ENCODE assay signal across 27 mouse cellular contexts in genomic region chr4:137274304-137274703, GRCm38 (mm10). TPM values are rescaled to one million over a fixed set of nuclear protein-coding genes. Genes with fewer than 3 reads are reported as not detected.
DNase-seq lines count a peak whose midpoint lies in the region; ATAC-seq and TF ChIP-seq lines count a peak whose summit lies in the region.
"Had no signal": no experiment of that assay in that cellular context is flagged by ENCODE, and none has a peak within 500 bp of the region (broad histone marks: within the 10 kb centered on the region; RNA-seq: fewer than 3 reads in every experiment).

No protein-coding gene starts in this region.

- no peak overlapping the region for H3K4me2 ChIP-seq in heart, embryonic 11.5 days
- no peak overlapping the region for H3K4me2 ChIP-seq in lung, embryonic 14.5 days
- H3K4me2 ChIP-seq in liver, postnatal 0 days (ENCODE audit: low read depth, low read length), result no peak overlapping the region
- H3K4me2 ChIP-seq: embryonic facial prominence, embryonic 12.5 days; forebrain, embryonic 13.5 days; hindbrain, embryonic 15.5 days; limb, embryonic 13.5 days; liver, embryonic 12.5 days; midbrain, embryonic 15.5 days; neural tube, embryonic 15.5 days had no signal

- no peak for TF ChIP-seq EP300 in MEL (IDR thresholded peaks at IDR 0.05; ENCODE audit: low read depth in 1 of 2, low read length in 2 of 2)
- TF ChIP-seq EP300 in liver, postnatal 0 days (IDR thresholded peaks at IDR 0.05; ENCODE audit: low read depth), result no peak

- H3K36me3 ChIP-seq in heart, embryonic 11.5 days (ENCODE audit: control insufficient read depth, insufficient read depth, low read length), result no peaks in the 10 kb centered on the region
- no peaks in the 10 kb centered on the region for H3K36me3 ChIP-seq in lung, embryonic 14.5 days (ENCODE audit: insufficient read depth)
- H3K36me3 ChIP-seq in MEL (ENCODE audit: control insufficient read depth in 1 of 2, insufficient read depth in 2 of 2, low read length in 2 of 2), result peaks cover 0 to 3% of the 10 kb centered on the region in 2 experiments; a peak in 1 of 4 replicates
- H3K36me3 ChIP-seq in liver, postnatal 0 days (replicated peaks; ENCODE audit: insufficient read depth, low read length), result no peaks in the 10 kb centered on the region
- H3K36me3 ChIP-seq: embryonic facial prominence, embryonic 12.5 days; hindbrain, embryonic 15.5 days; limb, embryonic 13.5 days; liver, embryonic 12.5 days; midbrain, embryonic 15.5 days; neural tube, embryonic 15.5 days had no signal

- H3K27me3 ChIP-seq in heart, embryonic 11.5 days (ENCODE audit: control insufficient read depth, insufficient read depth, low read length), result peaks cover 45% of the 10 kb centered on the region
- peaks cover 45% of the 10 kb centered on the region for H3K27me3 ChIP-seq in lung, embryonic 14.5 days (ENCODE audit: insufficient read depth, low read length)
- no peaks in the 10 kb centered on the region for H3K27me3 ChIP-seq in MEL (ENCODE audit: control insufficient read depth in 1 of 2, insufficient read depth in 2 of 2, low read length in 2 of 2)
- peaks cover 39% of the 10 kb centered on the region for H3K27me3 ChIP-seq in liver, postnatal 0 days (ENCODE audit: insufficient read depth, low read length)

- no peak for TF ChIP-seq POLR2A in MEL (IDR thresholded peaks at IDR 0.05; ENCODE audit: control insufficient read depth in 1 of 2, insufficient read depth in 1 of 2, low read depth in 1 of 2, low read length in 2 of 2, poor library complexity in 1 of 2)

- no peak for TF ChIP-seq RAD21 in MEL (IDR thresholded peaks at IDR 0.05; ENCODE audit: low read depth, low read length)

- H3K9me3 ChIP-seq in heart, embryonic 11.5 days (replicated peaks; ENCODE audit: control insufficient read depth, low read length), result no peaks in the 10 kb centered on the region
- no peaks in the 10 kb centered on the region for H3K9me3 ChIP-seq in lung, embryonic 14.5 days (ENCODE audit: low read depth, low read length)
- no peaks in the 10 kb centered on the region for H3K9me3 ChIP-seq in MEL (replicated peaks; ENCODE audit: insufficient read depth, low read length)
- no peaks in the 10 kb centered on the region for H3K9me3 ChIP-seq in liver, postnatal 0 days (ENCODE audit: low read length)
- H3K9me3 ChIP-seq: embryonic facial prominence, embryonic 12.5 days; forebrain, embryonic 13.5 days; hindbrain, embryonic 15.5 days; limb, embryonic 13.5 days; liver, embryonic 12.5 days; megakaryocyte, embryonic 14.5 days; midbrain, embryonic 15.5 days; neural tube, embryonic 15.5 days had no signal

- DNase-seq in heart, adult 9 months (ENCODE audit: low spot score in 2 of 2), result no peak
- peak; percentile 30 for DNase-seq in lung, embryonic 14.5 days
- no peak for DNase-seq in lung, postnatal 10 days
- DNase-seq in MEL (ENCODE audit: low read depth, low spot score) (peak; percentile 37), MEL-GATA-1-ER (ENCODE audit: extremely low read depth, low read depth) (peak; percentile 15)
- no peak for DNase-seq in liver, postnatal 0 days
- DNase-seq: adrenal gland, postnatal 14 days; cerebellum, adult 8-10 months; cerebellum, postnatal 36 days; gastrocnemius, adult 2 months; heart, postnatal 4 days; layer of hippocampus, adult 9-11 months; lung, adult 2 months; lung, postnatal 36 days; right cerebral cortex, postnatal 14 days; thymus, postnatal 14 days had no signal

- ATAC-seq in heart, embryonic 11.5 days (replicated peaks; ENCODE audit: insufficient number of reproducible peaks, low FRiP score, low TSS enrichment), result no peak
- no peak for ATAC-seq in lung, embryonic 14.5 days (ENCODE audit: insufficient read depth)
- no peak for ATAC-seq in liver, postnatal 0 days
- ATAC-seq: forebrain, embryonic 13.5 days; liver, embryonic 12.5 days; midbrain, embryonic 15.5 days had no signal

- H3K4me3 ChIP-seq in heart, embryonic 11.5 days (ENCODE audit: low read depth, low read length), result no peak overlapping the region
- H3K4me3 ChIP-seq in lung, embryonic 14.5 days (ENCODE audit: low read depth, low read length), result no peak overlapping the region
- H3K4me3 ChIP-seq in MEL (ENCODE audit: control insufficient read depth in 1 of 2, insufficient read depth in 1 of 2, low read depth in 2 of 2, low read length in 2 of 2), result no peak overlapping the region
- no peak overlapping the region for H3K4me3 ChIP-seq in liver, postnatal 0 days (ENCODE audit: low read depth, low read length)
- H3K4me3 ChIP-seq: embryonic facial prominence, embryonic 12.5 days; erythroblast, embryonic 14.5 days; forebrain, embryonic 13.5 days; gastrocnemius, adult 2 months; hindbrain, embryonic 15.5 days; limb, embryonic 13.5 days; liver, embryonic 12.5 days; megakaryocyte, embryonic 14.5 days; midbrain, embryonic 15.5 days; myocyte; neural tube, embryonic 15.5 days had no signal

- H3K4me1 ChIP-seq in heart, embryonic 11.5 days (ENCODE audit: control insufficient read depth, insufficient read depth, low read length), result peaks cover 27% of the 10 kb centered on the region
- H3K4me1 ChIP-seq in lung, embryonic 14.5 days (ENCODE audit: insufficient read depth), result no peaks in the 10 kb centered on the region
- H3K4me1 ChIP-seq in MEL (ENCODE audit: control insufficient read depth in 1 of 2, insufficient read depth in 2 of 2, low read length in 2 of 2), result no peaks in the 10 kb centered on the region
- no peaks in the 10 kb centered on the region for H3K4me1 ChIP-seq in liver, postnatal 0 days (ENCODE audit: insufficient read depth)
- H3K4me1 ChIP-seq: megakaryocyte, embryonic 14.5 days had no signal

- 8% methylated on average over 6 of the region's 6 CpGs for WGBS in heart, embryonic 11.5 days (ENCODE audit: insufficient replicate concordance)
- WGBS in lung, embryonic 14.5 days, result 5% methylated on average over 6 of the region's 6 CpGs
- 11% methylated on average over 6 of the region's 6 CpGs for WGBS in liver, postnatal 0 days (ENCODE audit: insufficient replicate concordance)

- H3K9ac ChIP-seq in heart, embryonic 11.5 days (ENCODE audit: low read depth, low read length), result no peak overlapping the region
- H3K9ac ChIP-seq in lung, embryonic 14.5 days, result no peak overlapping the region
- no peak overlapping the region for H3K9ac ChIP-seq in MEL (ENCODE audit: control insufficient read depth, low read depth, low read length, poor library complexity, severe bottlenecking)
- no peak overlapping the region for H3K9ac ChIP-seq in liver, postnatal 0 days (replicated peaks)
- H3K9ac ChIP-seq: embryonic facial prominence, embryonic 12.5 days; forebrain, embryonic 13.5 days; hindbrain, embryonic 15.5 days; limb, embryonic 13.5 days; liver, embryonic 12.5 days; midbrain, embryonic 15.5 days; neural tube, embryonic 15.5 days had no signal

- TF ChIP-seq CTCF in lung, embryonic 14.5 days (IDR thresholded peaks at IDR 0.05; ENCODE audit: low read depth), result no peak
- no peak for TF ChIP-seq CTCF in MEL (IDR thresholded peaks at IDR 0.05 in 2 of 3, conservative IDR thresholded peaks at IDR 0.05 in 1 of 3; ENCODE audit: control insufficient read depth in 1 of 3, insufficient read depth in 1 of 3, low read depth in 2 of 3, low read length in 3 of 3, poor library complexity in 1 of 3, severe bottlenecking in 1 of 3)
- no peak for TF ChIP-seq CTCF in liver, postnatal 0 days (IDR thresholded peaks at IDR 0.05; ENCODE audit: low read depth)

- peak overlapping the region; percentile 10; the same call in 1 of the 2 replicates for H3K27ac ChIP-seq in heart, embryonic 11.5 days (ENCODE audit: low read depth, low read length)
- no peak overlapping the region for H3K27ac ChIP-seq in lung, embryonic 14.5 days (ENCODE audit: low read depth)
- H3K27ac ChIP-seq in MEL (ENCODE audit: control insufficient read depth, low read depth, low read length), result no peak overlapping the region
- no peak overlapping the region for H3K27ac ChIP-seq in liver, postnatal 0 days (ENCODE audit: low read depth)
- H3K27ac ChIP-seq: embryonic facial prominence, embryonic 12.5 days; forebrain, embryonic 13.5 days; gastrocnemius, adult 2 months; hindbrain, embryonic 15.5 days; limb, embryonic 13.5 days; liver, embryonic 12.5 days; midbrain, embryonic 15.5 days; neural tube, embryonic 15.5 days had no signal

- H3K79me2 ChIP-seq in MEL (ENCODE audit: control insufficient read depth, insufficient read depth, low read length, poor library complexity), result no peaks in the 10 kb centered on the region; the same call in 1 of the 2 replicates

TF ChIP-seq in MEL, 35 proteins besides CTCF, POLR2A, EP300 and RAD21:
- TF ChIP-seq MAX (IDR thresholded peaks at IDR 0.05; ENCODE audit: low read length) (no peak), TAL1 (IDR thresholded peaks at IDR 0.05; ENCODE audit: low read length) (no peak)

RNA-seq across cellular contexts. Expression of gene Wnt4, which starts 3.0 kb away (rescaled TPM):
- polyA plus RNA-seq in heart, embryonic 11.5 days (2014; fragmentation: Nextera tagmentation; extraction: Ambion mirVana), result 2.2 and 2.9 TPM in 2 replicates
- 1.2 and 1.3 TPM in 2 replicates for polyA plus RNA-seq in lung, embryonic 14.5 days (2014; fragmentation: Nextera tagmentation; extraction: Ambion mirVana)
- not detected in 2 replicates for total RNA-seq in MEL (2012; rRNA removed)
- not detected for polyA plus RNA-seq in MEL (2012; ENCODE audit: insufficient read depth in 1 of 2, insufficient read length in 2 of 2, low read depth in 1 of 2, low replicate concordance in 2 of 2, missing spikeins in 1 of 2)
- 5.1 and 5.7 TPM in 2 replicates for polyA plus RNA-seq in liver, postnatal 0 days (2015; fragmentation: Nextera tagmentation; extraction: Ambion mirVana)

Comparison
In these comparisons a context has a peak if more than half of its experiments do, and no peak if none do; other contexts are left out.
1. DNase-seq: peak in lung, embryonic 14.5 days (single experiment), MEL (single experiment) and MEL-GATA-1-ER (single experiment); none in heart, adult 9 months (0 of 2), lung, postnatal 10 days (single experiment) and liver, postnatal 0 days (single experiment).